Comparison of ENCODE assay signal across 8 mouse cellular contexts in the genomic region with DNA sequence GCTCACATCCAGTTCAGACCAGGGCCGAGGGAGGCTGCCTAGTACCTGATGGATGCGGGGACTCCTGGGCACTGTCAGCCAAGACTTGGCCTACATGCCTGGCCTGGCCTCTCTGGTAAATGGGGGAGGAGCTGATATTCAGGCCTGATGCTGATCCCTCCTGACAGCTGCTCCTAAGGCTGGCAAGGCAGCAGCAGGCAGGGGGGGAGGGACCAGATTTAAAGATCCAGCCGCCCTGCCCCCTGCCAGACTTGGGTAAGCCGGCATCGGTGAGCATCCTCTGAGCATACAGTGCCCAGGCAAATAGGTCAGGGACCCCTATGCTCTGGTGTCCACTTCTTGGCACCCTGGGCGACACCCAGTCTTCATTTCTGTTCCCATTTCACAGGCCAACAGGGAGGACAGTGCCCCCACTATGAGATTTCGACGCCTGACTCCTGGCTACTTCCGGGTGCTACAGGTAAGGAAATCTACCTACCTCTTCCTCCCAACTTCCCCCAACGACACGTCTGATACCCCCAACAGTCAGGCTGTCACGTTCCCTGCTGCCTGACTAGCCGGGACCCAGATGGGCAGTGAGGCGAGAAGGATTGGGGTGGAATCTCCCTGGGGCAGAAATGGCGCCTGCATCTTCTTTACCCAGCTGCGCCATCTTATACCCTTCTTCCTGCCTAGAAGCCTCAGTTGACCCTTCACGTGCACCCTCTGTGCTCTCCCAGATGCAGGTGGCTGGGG. TPM values are rescaled to one million over a fixed set of nuclear protein-coding genes. Genes with fewer than 3 reads are reported as not detected.
DNase-seq lines count a peak whose midpoint lies in the region; ATAC-seq lines count a peak whose summit lies in the region.

A gene (plus strand): TSS at position 147 of the 735 bp plus-strand sequence.

- no peaks in the 10 kb centered on the region for H3K9me3 ChIP-seq in heart, embryonic 13.5 days
- no peaks in the 10 kb centered on the region for H3K9me3 ChIP-seq in hindbrain, embryonic 14.5 days (ENCODE audit: control insufficient read depth, low read length)
- no peaks in the 10 kb centered on the region for H3K9me3 ChIP-seq in midbrain, embryonic 16.5 days (replicated peaks; ENCODE audit: control insufficient read depth, low read length, poor library complexity, severe bottlenecking)

- peak within 1 kb of the TSS; percentile 98 for H3K4me2 ChIP-seq in heart, embryonic 13.5 days
- peak within 1 kb of the TSS; percentile 98 for H3K4me2 ChIP-seq in hindbrain, embryonic 14.5 days (replicated peaks)
- H3K4me2 ChIP-seq in midbrain, embryonic 16.5 days (ENCODE audit: low read length), result peak within 1 kb of the TSS; percentile 85

- no peak for ATAC-seq in heart, embryonic 13.5 days (ENCODE audit: extremely low read depth, insufficient number of reproducible peaks, low FRiP score, low TSS enrichment)
- no peak for ATAC-seq in hindbrain, embryonic 14.5 days (ENCODE audit: low FRiP score)
- ATAC-seq in midbrain, embryonic 16.5 days, result no peak

- H3K4me3 ChIP-seq in heart, embryonic 13.5 days, result peak within 1 kb of the TSS; percentile 79
- peak within 1 kb of the TSS; percentile 85; the same call in 1 of the 2 replicates for H3K4me3 ChIP-seq in hindbrain, embryonic 14.5 days (replicated peaks; ENCODE audit: low read length)
- peak within 1 kb of the TSS; percentile 67 for H3K4me3 ChIP-seq in midbrain, embryonic 16.5 days (ENCODE audit: low read depth, low read length)

- intact Hi-C loops in heart, postnatal 10 days (cut with DNase I), result no loop called here

- H3K27me3 ChIP-seq in heart, embryonic 13.5 days (replicated peaks), result peaks cover 29% of the 10 kb centered on the region
- peaks cover 16% of the 10 kb centered on the region for H3K27me3 ChIP-seq in hindbrain, embryonic 14.5 days (ENCODE audit: control insufficient read depth, insufficient read depth, low read length)
- H3K27me3 ChIP-seq in midbrain, embryonic 16.5 days (ENCODE audit: control insufficient read depth, insufficient read depth, low read depth, low read length), result peaks cover 16% of the 10 kb centered on the region

- H3K4me1 ChIP-seq in heart, embryonic 13.5 days, result peaks cover 20% of the 10 kb centered on the region
- peaks cover 17% of the 10 kb centered on the region for H3K4me1 ChIP-seq in hindbrain, embryonic 14.5 days (replicated peaks; ENCODE audit: control insufficient read depth, insufficient read depth, low read length)
- peaks cover 14% of the 10 kb centered on the region for H3K4me1 ChIP-seq in midbrain, embryonic 16.5 days (ENCODE audit: control insufficient read depth, insufficient read depth, low read length)

- H3K36me3 ChIP-seq in heart, embryonic 13.5 days, result no peaks in the 10 kb centered on the region
- H3K36me3 ChIP-seq in hindbrain, embryonic 14.5 days (replicated peaks; ENCODE audit: control insufficient read depth, insufficient read depth), result no peaks in the 10 kb centered on the region
- H3K36me3 ChIP-seq in midbrain, embryonic 16.5 days (ENCODE audit: control insufficient read depth, insufficient read depth, low read length), result no peaks in the 10 kb centered on the region

- H3K27ac ChIP-seq in heart, embryonic 13.5 days (replicated peaks), result no peak within 1 kb of the TSS
- H3K27ac ChIP-seq in hindbrain, embryonic 14.5 days, result no peak within 1 kb of the TSS
- no peak within 1 kb of the TSS for H3K27ac ChIP-seq in midbrain, embryonic 16.5 days (ENCODE audit: low read length)

- 87% methylated on average over 17 of the region's 17 CpGs for WGBS in heart, embryonic 13.5 days
- WGBS in hindbrain, embryonic 14.5 days, result 92% methylated on average over 17 of the region's 17 CpGs
- 92% methylated on average over 17 of the region's 17 CpGs for WGBS in midbrain, embryonic 16.5 days

- no peak for DNase-seq in heart, postnatal 10 days
- DNase-seq in MN1 (ENCODE audit: low spot score), result peak; percentile 83
- DNase-seq in hindbrain, embryonic 14.5 days (ENCODE audit: low spot score), result no peak
- DNase-seq in adrenal gland, postnatal 4 days (ENCODE audit: low spot score in 2 of 2), result no peak
- DNase-seq in thymus, postnatal 36 days, result no peak
- DNase-seq in cerebellum, adult 18-20 months, result no peak

- peak within 1 kb of the TSS; percentile 88 for H3K9ac ChIP-seq in heart, embryonic 13.5 days
- H3K9ac ChIP-seq in hindbrain, embryonic 14.5 days, result no peak within 1 kb of the TSS; the same call in 1 of the 2 replicates
- no peak within 1 kb of the TSS for H3K9ac ChIP-seq in midbrain, embryonic 16.5 days (ENCODE audit: low read depth, low read length)

RNA-seq across cellular contexts. Expression of the gene that starts here (rescaled TPM):
- polyA plus RNA-seq in heart, embryonic 13.5 days (2015; fragmentation: Nextera tagmentation; extraction: Ambion mirVana), result 0.17 and 0.21 TPM in 2 replicates
- total RNA-seq in heart, postnatal 10 days (2021), result not detected
- 0.32 TPM in 1 of 2 replicates, not detected in the other for polyA plus RNA-seq in hindbrain, embryonic 14.5 days (2014; fragmentation: Nextera tagmentation; extraction: Ambion mirVana)
- 0.24 and 0.51 TPM in 2 replicates for polyA plus RNA-seq in midbrain, embryonic 16.5 days (2015; fragmentation: Nextera tagmentation; extraction: Ambion mirVana)
- not detected for total RNA-seq in adrenal gland, postnatal 4 days (2021)
